Mouse (Mus musculus): ENCODE measurements around the gene Cckbr.
"Not testable (repeated sequence)": the region's sequence is repeated elsewhere in the genome, so short reads cannot be mapped to it uniquely, and the experiment has no call there.

Gene Cckbr

GRCm38 (mm10) chr7:105437979-105438772, 12.6 kb downstream of the Cckbr start:
- peak; percentile 67 for DNase-seq

GRCm38 (mm10) chr7:105441426-105441825, 15.9 kb downstream of the Cckbr start:
- DNase-seq: no peak

DNA sequence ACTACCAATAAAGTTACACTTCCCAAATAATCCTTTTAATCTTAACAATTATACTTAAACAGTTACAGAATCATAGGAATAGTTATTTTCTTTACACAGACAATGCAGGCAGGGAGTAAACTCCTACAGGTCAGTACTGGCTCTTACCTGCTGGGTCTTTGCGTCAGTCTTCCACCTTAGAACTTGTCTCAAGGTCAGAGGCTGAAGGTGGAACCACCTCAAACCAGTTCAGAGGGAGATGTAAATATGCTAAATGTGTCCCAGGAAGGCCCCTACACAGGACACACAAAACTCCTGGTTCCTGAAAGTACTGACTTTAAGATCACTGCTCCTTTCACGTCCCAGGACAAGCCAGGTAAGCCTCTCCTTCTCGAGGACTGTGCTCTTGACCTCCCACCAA, 19.5 kb downstream of the Cckbr start:
- DNase-seq: no peak

- not testable (repeated sequence) for DNase-seq
Observed at GRCm38 (mm10) chr7:105453345-105453744, 27.8 kb downstream of the Cckbr start.

GRCm38 (mm10) chr7:105458546-105458945, 33.0 kb downstream of the Cckbr start:
- no peak for DNase-seq

- DNase-seq: peak; percentile 85
Observed at GRCm38 (mm10) chr7:105465505-105465904, 40.0 kb downstream of the Cckbr start.

- DNase-seq: no peak
Observed at GRCm38 (mm10) chr7:105472607-105473006, 47.1 kb downstream of the Cckbr start.

DNA sequence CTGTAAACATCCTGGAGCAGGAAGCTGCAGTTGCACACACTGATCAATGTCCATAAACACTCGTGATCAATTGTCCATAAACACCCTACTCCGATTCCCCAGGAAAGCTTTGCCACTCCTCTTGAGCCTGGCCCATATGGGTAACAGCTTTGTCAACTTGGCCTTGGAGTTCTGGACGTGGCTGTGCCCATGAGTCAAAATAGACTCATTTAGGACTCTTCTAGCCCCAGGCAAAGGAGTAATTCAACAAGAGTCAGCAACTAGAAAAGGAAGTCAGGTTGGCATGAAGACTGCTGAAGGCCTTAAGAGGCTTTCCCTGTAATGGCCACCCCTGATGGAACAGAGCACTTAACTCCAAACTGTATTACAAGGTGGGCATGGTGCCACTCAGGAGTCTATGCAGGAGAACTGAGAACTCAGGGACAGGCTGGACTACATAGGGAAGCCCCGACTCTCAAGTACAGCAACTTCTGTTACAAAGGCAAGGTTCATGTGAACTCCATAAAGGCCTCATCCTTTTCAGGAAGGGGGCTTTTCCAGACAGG, 49.3 kb downstream of the Cckbr start:
- no peak for DNase-seq

DNA sequence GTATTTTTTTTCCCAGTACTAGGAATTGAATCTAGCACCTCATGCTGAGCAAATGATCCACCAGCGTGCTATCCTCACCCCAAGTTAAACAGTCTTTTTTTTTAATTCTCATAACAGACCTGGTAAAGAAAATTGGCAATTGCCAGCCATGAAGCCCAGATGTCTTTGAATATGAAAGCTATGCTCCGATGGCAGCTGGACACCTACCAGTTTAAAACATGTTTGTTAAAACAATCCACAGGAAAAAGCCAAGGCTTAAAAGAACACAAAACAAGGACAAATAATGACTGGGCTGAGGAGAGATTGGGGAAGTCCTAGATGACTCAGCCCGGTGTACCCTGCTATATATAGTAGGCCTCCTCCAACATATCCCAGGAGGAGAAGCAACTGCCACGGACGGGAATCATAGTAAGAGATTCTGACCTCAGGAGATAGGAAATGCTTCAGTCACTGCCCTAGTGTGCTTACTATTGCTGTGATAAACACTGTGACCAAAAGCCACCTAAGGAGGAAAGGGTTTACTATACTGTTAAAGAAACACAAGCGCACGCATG, 49.9 kb downstream of the Cckbr start:
- no peak for DNase-seq

- no peak for DNase-seq
Observed at GRCm38 (mm10) chr7:105476683-105477432, 51.3 kb downstream of the Cckbr start.

GRCm38 (mm10) chr7:105477433-105477700, 51.8 kb downstream of the Cckbr start:
- no peak for DNase-seq

DNA sequence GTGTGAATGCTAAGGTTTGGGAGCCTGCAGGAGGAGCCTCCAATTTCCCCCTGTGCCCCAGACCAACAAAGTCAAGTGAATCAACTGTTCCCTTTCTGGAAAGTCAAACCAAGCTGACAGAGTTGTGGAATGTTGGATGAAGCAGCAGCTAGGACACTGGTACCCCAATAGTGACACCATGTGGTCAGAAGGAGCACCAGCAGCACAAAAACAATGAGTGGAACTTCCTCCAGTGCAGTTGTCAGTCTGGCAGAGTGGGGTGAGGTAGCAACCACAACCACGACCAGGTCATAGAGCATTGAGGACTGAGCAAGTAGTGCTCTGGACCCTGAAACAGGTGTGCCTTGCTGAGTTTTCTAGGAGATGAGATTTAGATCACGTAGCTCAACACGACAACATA, 52.3 kb downstream of the Cckbr start:
- DNase-seq: peak; percentile 71

DNA sequence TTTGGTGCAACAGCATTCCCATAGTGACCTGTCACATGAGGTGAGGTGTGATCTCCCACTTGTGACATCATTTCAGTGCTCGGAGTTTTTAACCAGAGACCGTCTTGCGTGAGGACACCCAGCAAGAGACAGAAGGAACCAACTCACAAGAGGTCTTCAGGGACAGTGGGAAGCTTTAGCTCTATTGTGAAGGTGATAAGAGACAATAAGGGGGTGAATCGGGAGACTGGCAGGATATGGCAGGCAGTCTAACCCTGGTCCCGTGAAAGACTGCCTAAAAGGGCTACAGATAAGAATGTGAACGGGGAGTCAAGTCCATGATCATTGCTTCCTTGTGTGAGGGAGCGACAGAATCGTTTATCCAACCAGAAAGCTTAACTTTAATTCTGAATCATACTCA, 52.8 kb downstream of the Cckbr start:
- DNase-seq: no peak

GRCm38 (mm10) chr7:105479232-105479631, 53.7 kb downstream of the Cckbr start:
- no peak for DNase-seq

- DNase-seq: no peak
Observed at GRCm38 (mm10) chr7:105480081-105480480, 54.5 kb downstream of the Cckbr start.

- no peak for DNase-seq
Observed at GRCm38 (mm10) chr7:105480561-105481504, 55.3 kb downstream of the Cckbr start.

GRCm38 (mm10) chr7:105481505-105482411, 56.2 kb downstream of the Cckbr start, which contains the start of gene Cavin3:
Gene Cavin3 (minus strand): TSS chr7:105482300.
- DNase-seq: peak; percentile 77

GRCm38 (mm10) chr7:105482426-105482825, 56.9 kb downstream of the Cckbr start:
- no peak for DNase-seq

DNA sequence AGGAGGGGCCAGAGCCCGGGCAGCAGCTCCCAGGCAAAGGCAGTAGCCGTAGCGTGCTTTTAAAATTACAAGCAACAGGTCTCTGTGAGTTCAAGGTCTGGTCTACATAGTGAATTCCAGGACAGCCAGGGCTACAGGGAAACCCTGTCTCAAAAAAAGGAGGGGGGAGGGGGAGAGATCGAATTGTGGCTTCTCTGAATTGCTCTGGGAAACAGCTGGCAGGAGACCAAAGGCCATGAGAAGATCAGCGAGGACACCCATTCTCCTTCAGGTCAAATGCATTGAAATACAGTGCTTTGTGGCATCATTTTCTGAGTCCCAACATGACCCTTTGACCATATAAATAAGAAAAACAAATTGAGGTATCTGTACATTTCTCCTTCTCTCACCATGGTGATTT, 59.5 kb downstream of the Cckbr start:
- DNase-seq: no peak

GRCm38 (mm10) chr7:105487104-105487876, 61.8 kb downstream of the Cckbr start:
- DNase-seq: peak; percentile 92

- DNase-seq: no peak
Observed at GRCm38 (mm10) chr7:105497881-105498280, 72.3 kb downstream of the Cckbr start.
